Comparison of ENCODE assay signal across 8 mouse cellular contexts in genomic region chr5:112343205-112343595, GRCm38 (mm10). TPM values are rescaled to one million over a fixed set of nuclear protein-coding genes. Genes with fewer than 3 reads are reported as not detected.
A peak's percentile ranks its signal among the peaks of the same experiment; 100 is the strongest.
DNase-seq lines count a peak whose midpoint lies in the region; ATAC-seq and TF ChIP-seq lines count a peak whose summit lies in the region.

No protein-coding gene starts in this region.

- H3K9me3 ChIP-seq in hindbrain, postnatal 0 days (ENCODE audit: low read length) = no peaks in the 10 kb centered on the region
- no peaks in the 10 kb centered on the region for H3K9me3 ChIP-seq in midbrain, embryonic 10.5 days (replicated peaks)

- peak overlapping the region; percentile 79 for H3K9ac ChIP-seq in hindbrain, postnatal 0 days (replicated peaks; ENCODE audit: low read length)

- peaks cover 15% of the 10 kb centered on the region for H3K36me3 ChIP-seq in hindbrain, postnatal 0 days (ENCODE audit: insufficient read depth, low read length)
- peaks cover 58% of the 10 kb centered on the region for H3K36me3 ChIP-seq in midbrain, embryonic 10.5 days

- peaks cover 7% of the 10 kb centered on the region for H3K4me1 ChIP-seq in cortical plate, adult 2 months (ENCODE audit: control insufficient read depth, insufficient read depth, low read length)
- H3K4me1 ChIP-seq in hindbrain, postnatal 0 days (ENCODE audit: insufficient read depth, low read length) = 0 out of 2 replicates have a peak, but pooled peaks cover 9% of the 10 kb centered on the region
- H3K4me1 ChIP-seq in midbrain, embryonic 10.5 days = peaks cover 55% of the 10 kb centered on the region

- no peak for TF ChIP-seq POLR2A in cortical plate, adult 2 months (IDR thresholded peaks at IDR 0.05; ENCODE audit: extremely low read depth, insufficient read depth, low read length)

- no peaks in the 10 kb centered on the region for H3K27me3 ChIP-seq in hindbrain, postnatal 0 days (ENCODE audit: insufficient read depth, low read length)
- no peaks in the 10 kb centered on the region for H3K27me3 ChIP-seq in midbrain, embryonic 10.5 days (ENCODE audit: low read depth, poor library complexity, severe bottlenecking)

- no peak overlapping the region for H3K27ac ChIP-seq in cortical plate, adult 2 months (ENCODE audit: insufficient read depth, low read length)
- peak overlapping the region; percentile 68 for H3K27ac ChIP-seq in hindbrain, postnatal 0 days
- peak overlapping the region; percentile 88 for H3K27ac ChIP-seq in midbrain, embryonic 10.5 days (replicated peaks)

- TF ChIP-seq CTCF in cortical plate, adult 2 months (IDR thresholded peaks at IDR 0.05; ENCODE audit: extremely low read depth, insufficient read depth, low read length) = no peak
- TF ChIP-seq CTCF in hindbrain, postnatal 0 days (IDR thresholded peaks at IDR 0.05; ENCODE audit: low read depth) = no peak

- WGBS in hindbrain, postnatal 0 days = 0% methylated on average over 20 of the region's 24 CpGs
- WGBS in midbrain, embryonic 10.5 days = under 1% methylated on average over 24 of the region's 24 CpGs

- peak; percentile 19 for DNase-seq in gastrocnemius, adult 18-20 months (ENCODE audit: low spot score)
- DNase-seq in gastrocnemius, adult 8-10 months (ENCODE audit: low spot score in 2 of 2) = no peak
- peak; percentile 70 for DNase-seq in 416B (ENCODE audit: low read depth)
- DNase-seq in hindbrain, postnatal 0 days (ENCODE audit: low spot score) = no peak
- no peak for DNase-seq in midbrain, embryonic 10.5 days (ENCODE audit: low spot score)
- DNase-seq in T-cell, adult 2 months (ENCODE audit: low spot score) = no peak

- peak overlapping the region; percentile 76 for H3K4me3 ChIP-seq in cortical plate, adult 2 months (ENCODE audit: insufficient read depth, low read length)
- H3K4me3 ChIP-seq in hindbrain, postnatal 0 days (ENCODE audit: low read length) = peak overlapping the region; percentile 81
- peak overlapping the region; percentile 80 for H3K4me3 ChIP-seq in midbrain, embryonic 10.5 days

- ATAC-seq in hindbrain, postnatal 0 days = peak; percentile 71
- ATAC-seq in frontal cortex, adult (ENCODE audit: low TSS enrichment) = no peak

- H3K4me2 ChIP-seq in hindbrain, postnatal 0 days (ENCODE audit: low read depth, low read length) = peak overlapping the region; percentile 77

RNA-seq across cellular contexts. Expression of gene Hps4, which starts 0.3 kb away (rescaled TPM):
- total RNA-seq in gastrocnemius, adult 18-20 months (2021) = 1 to 10 TPM; 6.9 to 7.1 TPM
- total RNA-seq in gastrocnemius, adult 8-10 months (2022) = 1 to 10 TPM; 4.5 to 7.3 (median 5.5) TPM
- 47.2 and 53.5 TPM in 2 replicates for polyA plus RNA-seq in cortical plate, adult 2 months (2012; rRNA removed)
- 43.9 and 45.6 TPM in 2 replicates for total RNA-seq in hindbrain, postnatal 0 days (2014; rRNA removed)
- polyA plus RNA-seq in hindbrain, postnatal 0 days (2015; fragmentation: Nextera tagmentation; extraction: Ambion mirVana) = 32.7 and 33.6 TPM in 2 replicates
- 35.9 and 43.0 TPM in 2 replicates for polyA plus RNA-seq in midbrain, embryonic 10.5 days (2016; fragmentation: Nextera tagmentation; extraction: Ambion mirVana)

RNA-seq across cellular contexts. Expression of gene Srrd, which starts 0.4 kb away (rescaled TPM):
- 1 to 10 TPM; 4.3 to 5.0 TPM for total RNA-seq in gastrocnemius, adult 18-20 months (2021)
- total RNA-seq in gastrocnemius, adult 8-10 months (2022) = 1 to 10 TPM; 3.8 to 7.2 (median 5.1) TPM
- polyA plus RNA-seq in cortical plate, adult 2 months (2012; rRNA removed) = 61.9 and 64.7 TPM in 2 replicates
- 84.3 and 92.0 TPM in 2 replicates for total RNA-seq in hindbrain, postnatal 0 days (2014; rRNA removed)
- 49.1 and 56.0 TPM in 2 replicates for polyA plus RNA-seq in hindbrain, postnatal 0 days (2015; fragmentation: Nextera tagmentation; extraction: Ambion mirVana)
- 48.7 and 51.0 TPM in 2 replicates for polyA plus RNA-seq in midbrain, embryonic 10.5 days (2016; fragmentation: Nextera tagmentation; extraction: Ambion mirVana)

RNA-seq across cellular contexts. Expression of gene Gm6583, which starts 12.6 kb away (rescaled TPM):
- not detected for total RNA-seq in gastrocnemius, adult 18-20 months (2021)
- total RNA-seq in gastrocnemius, adult 8-10 months (2022) = not detected
- 0.04 and 0.13 TPM in 2 replicates for polyA plus RNA-seq in cortical plate, adult 2 months (2012; rRNA removed)
- not detected in 2 replicates for total RNA-seq in hindbrain, postnatal 0 days (2014; rRNA removed)
- 0.06 TPM in 1 of 2 replicates, not detected in the other for polyA plus RNA-seq in hindbrain, postnatal 0 days (2015; fragmentation: Nextera tagmentation; extraction: Ambion mirVana)
- polyA plus RNA-seq in midbrain, embryonic 10.5 days (2016; fragmentation: Nextera tagmentation; extraction: Ambion mirVana) = 0.26 and 0.34 TPM in 2 replicates

RNA-seq across cellular contexts. Expression of gene Tfip11, which starts 17.0 kb away (rescaled TPM):
- total RNA-seq in gastrocnemius, adult 18-20 months (2021) = 10 to 100 TPM; 13.0 to 13.2 TPM
- total RNA-seq in gastrocnemius, adult 8-10 months (2022) = 10 to 100 TPM; 11.9 to 14.7 (median 14.2) TPM
- polyA plus RNA-seq in cortical plate, adult 2 months (2012; rRNA removed) = 39.4 and 42.3 TPM in 2 replicates
- 16.5 and 20.2 TPM in 2 replicates for total RNA-seq in hindbrain, postnatal 0 days (2014; rRNA removed)
- 24.3 and 24.4 TPM in 2 replicates for polyA plus RNA-seq in hindbrain, postnatal 0 days (2015; fragmentation: Nextera tagmentation; extraction: Ambion mirVana)
- polyA plus RNA-seq in midbrain, embryonic 10.5 days (2016; fragmentation: Nextera tagmentation; extraction: Ambion mirVana) = 43.0 and 47.6 TPM in 2 replicates

RNA-seq across cellular contexts. Expression of gene Asphd2, which starts 51.5 kb away (rescaled TPM):
- under 1 TPM; 0.30 to 0.40 TPM for total RNA-seq in gastrocnemius, adult 18-20 months (2021)
- under 1 TPM in 3 of 4 experiments, not detected in 1; 0.15 to 0.99 (median 0.20) TPM for total RNA-seq in gastrocnemius, adult 8-10 months (2022)
- 181 and 198 TPM in 2 replicates for polyA plus RNA-seq in cortical plate, adult 2 months (2012; rRNA removed)
- 143 and 164 TPM in 2 replicates for total RNA-seq in hindbrain, postnatal 0 days (2014; rRNA removed)
- polyA plus RNA-seq in hindbrain, postnatal 0 days (2015; fragmentation: Nextera tagmentation; extraction: Ambion mirVana) = 113 and 118 TPM in 2 replicates
- polyA plus RNA-seq in midbrain, embryonic 10.5 days (2016; fragmentation: Nextera tagmentation; extraction: Ambion mirVana) = 17.7 and 22.0 TPM in 2 replicates

Comparison
In these comparisons a context has a peak if more than half of its experiments do, and no peak if none do; other contexts are left out.
1. DNase-seq: peak in gastrocnemius, adult 18-20 months (single experiment) and 416B (single experiment); none in gastrocnemius, adult 8-10 months (0 of 2), hindbrain, postnatal 0 days (single experiment), midbrain, embryonic 10.5 days (single experiment) and T-cell, adult 2 months (single experiment).
2. RNA of gene Srrd, which starts 0.4 kb away (total RNA-seq): 84.3 to 92.0 TPM in hindbrain, postnatal 0 days; 3.8 to 7.2 TPM in gastrocnemius, adult 8-10 months and 4.3 to 5.0 TPM in gastrocnemius, adult 18-20 months; every median in the first group is over 10 times any median in the second.
3. Peak in every context shown above with its lines, with median percentiles within 50 percentile points of each other: H3K4me3 ChIP-seq.